Mouse (Mus musculus): Measurements from ENCODE around the gene Ttc41. TPM values are rescaled to one million over a fixed set of nuclear protein-coding genes. Genes with fewer than 3 reads are reported as not detected.

The Ttc41 gene
- polyA plus RNA-seq, 1 experiment from 2014 or later, result 0.35 TPM

DNA sequence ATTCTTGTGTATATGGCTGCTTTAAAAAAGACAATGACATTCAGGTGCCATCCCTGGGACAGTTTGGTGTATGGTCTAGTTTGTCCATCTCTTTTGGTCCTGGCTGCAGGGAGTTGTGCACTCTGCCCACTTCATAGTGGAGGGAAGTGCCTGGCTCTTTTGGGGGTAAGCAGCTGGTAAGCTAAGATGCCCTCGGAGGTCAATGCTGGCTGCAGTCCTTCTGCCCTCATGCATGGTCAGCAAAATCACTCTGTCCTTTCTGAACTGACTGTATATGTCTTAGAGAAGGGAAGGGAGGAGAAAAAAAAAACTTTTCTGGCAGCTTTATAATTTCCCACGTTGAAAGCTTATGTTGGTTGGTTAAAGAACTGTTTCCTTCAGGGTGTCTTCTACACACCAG is 79.8 kb downstream of the Ttc41 start:
- H3K36me3 ChIP-seq (replicated peaks; ENCODE audit: insufficient read depth, low read length), result no peaks in the 10 kb centered on the region
- WGBS (ENCODE audit: insufficient replicate concordance), result 63% methylated on average over 2 of the region's 2 CpGs
- DNase-seq, result no peak
- no peak for TF ChIP-seq EP300 (IDR thresholded peaks at IDR 0.05; ENCODE audit: low read depth)
- TF ChIP-seq CTCF (IDR thresholded peaks at IDR 0.05; ENCODE audit: low read depth), result no peak
- no peak overlapping the region for H3K4me3 ChIP-seq (ENCODE audit: low read depth, low read length)
- peaks cover 17% of the 10 kb centered on the region for H3K4me1 ChIP-seq (ENCODE audit: insufficient read depth)
- ATAC-seq, result no peak
- H3K27ac ChIP-seq (ENCODE audit: low read depth), result no peak overlapping the region
- no peaks in the 10 kb centered on the region for H3K9me3 ChIP-seq (ENCODE audit: low read length)
- no peak overlapping the region for H3K9ac ChIP-seq (replicated peaks)
- no peak overlapping the region for H3K4me2 ChIP-seq (ENCODE audit: low read depth, low read length)
- no peaks in the 10 kb centered on the region for H3K27me3 ChIP-seq (ENCODE audit: insufficient read depth, low read length)

DNA sequence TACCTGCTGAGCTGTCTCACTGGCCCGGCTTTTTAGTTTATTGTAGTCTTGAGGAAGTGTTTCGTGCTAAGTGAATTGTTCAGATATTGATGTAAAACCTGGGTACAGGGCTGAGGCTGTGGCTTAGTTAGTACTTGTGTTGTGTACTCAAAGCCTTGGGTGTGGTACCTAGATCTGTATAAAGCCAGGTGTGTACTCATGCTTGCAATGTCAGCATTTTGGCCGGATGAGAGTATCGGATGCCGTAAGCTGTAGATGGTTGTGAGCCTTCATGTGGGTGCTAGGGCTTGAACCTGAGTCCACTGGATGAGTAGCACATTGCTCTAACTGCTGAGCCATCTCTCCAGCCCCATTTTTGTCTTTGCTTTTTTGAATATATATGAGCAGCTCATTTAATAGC is 80.5 kb downstream of the Ttc41 start:
- Histone ChIP-seq H3K36me3 (replicated peaks; ENCODE audit: insufficient read depth, low read length) (no peaks in the 10 kb centered on the region), H3K27ac (ENCODE audit: low read depth) (no peak overlapping the region), H3K4me1 (ENCODE audit: insufficient read depth) (peaks cover 11% of the 10 kb centered on the region), H3K4me2 (ENCODE audit: low read depth, low read length) (no peak overlapping the region), H3K9ac (replicated peaks) (no peak overlapping the region), H3K27me3 (ENCODE audit: insufficient read depth, low read length) (no peaks in the 10 kb centered on the region), H3K9me3 (ENCODE audit: low read length) (no peaks in the 10 kb centered on the region), H3K4me3 (ENCODE audit: low read depth, low read length) (no peak overlapping the region)
- ATAC-seq (no peak), DNase-seq (no peak)
- TF ChIP-seq CTCF (IDR thresholded peaks at IDR 0.05; ENCODE audit: low read depth) (no peak), EP300 (IDR thresholded peaks at IDR 0.05; ENCODE audit: low read depth) (no peak)
- 87% methylated on average over 5 of the region's 5 CpGs for WGBS (ENCODE audit: insufficient replicate concordance)

DNA sequence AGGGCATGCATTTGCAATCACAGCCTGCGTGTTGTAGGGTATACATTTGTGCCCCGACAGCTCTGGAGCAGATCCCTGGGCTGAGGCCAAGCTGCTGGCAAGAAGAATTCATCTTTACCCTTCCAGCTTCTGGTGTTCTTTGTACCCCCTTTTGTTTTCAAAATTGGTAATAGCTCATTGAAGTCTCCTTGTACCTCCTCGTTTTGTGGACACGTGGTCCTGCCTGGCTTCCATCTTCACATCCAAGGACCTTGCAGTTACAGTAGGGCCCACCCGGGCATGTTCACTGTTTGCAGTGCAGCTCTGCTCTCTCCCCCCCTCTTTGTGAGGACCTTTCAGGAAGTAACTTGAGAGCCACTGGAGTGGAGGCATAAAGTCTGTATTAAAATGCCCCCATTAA is 82.6 kb downstream of the Ttc41 start:
- Histone ChIP-seq H3K4me2 (ENCODE audit: low read depth, low read length) (no peak overlapping the region), H3K9me3 (ENCODE audit: low read length) (no peaks in the 10 kb centered on the region), H3K36me3 (replicated peaks; ENCODE audit: insufficient read depth, low read length) (no peaks in the 10 kb centered on the region), H3K4me3 (ENCODE audit: low read depth, low read length) (no peak overlapping the region), H3K4me1 (ENCODE audit: insufficient read depth) (peaks cover 5% of the 10 kb centered on the region; the same call in 1 of the 2 replicates), H3K27me3 (ENCODE audit: insufficient read depth, low read length) (no peaks in the 10 kb centered on the region), H3K9ac (replicated peaks) (no peak overlapping the region), H3K27ac (ENCODE audit: low read depth) (no peak overlapping the region)
- no peak for ATAC-seq
- no peak for DNase-seq
- 74% methylated on average over 5 of the region's 5 CpGs for WGBS (ENCODE audit: insufficient replicate concordance)
- TF ChIP-seq EP300 (IDR thresholded peaks at IDR 0.05; ENCODE audit: low read depth) (no peak), CTCF (IDR thresholded peaks at IDR 0.05; ENCODE audit: low read depth) (no peak)

DNA sequence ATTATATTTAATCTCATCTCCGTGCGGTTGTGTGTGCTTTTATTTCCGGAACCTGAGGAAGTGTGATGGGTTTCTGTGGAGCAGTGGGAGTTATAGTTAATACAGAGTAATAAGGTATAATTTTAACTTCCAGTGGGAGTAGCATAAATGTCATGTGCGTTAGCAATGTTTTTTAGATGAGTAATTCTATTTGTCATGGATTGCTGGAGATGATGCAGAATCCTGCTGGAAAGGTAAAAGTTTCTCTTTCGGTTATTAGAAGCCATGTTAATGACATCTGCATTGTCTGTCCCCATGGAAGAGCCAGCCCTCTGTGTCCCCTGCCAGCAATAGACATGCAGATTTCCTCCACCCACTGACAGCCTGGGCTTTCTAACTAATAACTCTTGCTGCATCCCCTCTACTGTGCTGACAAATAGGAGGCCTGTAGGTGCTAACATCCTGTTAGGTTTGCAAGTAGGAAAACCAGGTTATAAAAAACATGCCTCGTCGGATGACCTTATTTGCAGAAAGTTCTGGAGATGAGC is 83.6 kb downstream of the Ttc41 start:
- no peak overlapping the region for H3K4me3 ChIP-seq (ENCODE audit: low read depth, low read length)
- DNase-seq (no peak), ATAC-seq (no peak)
- no peak overlapping the region for H3K9ac ChIP-seq (replicated peaks)
- no peak for TF ChIP-seq EP300 (IDR thresholded peaks at IDR 0.05; ENCODE audit: low read depth)
- no peak for TF ChIP-seq CTCF (IDR thresholded peaks at IDR 0.05; ENCODE audit: low read depth)
- no peak overlapping the region for H3K27ac ChIP-seq (ENCODE audit: low read depth)
- no peaks in the 10 kb centered on the region for H3K36me3 ChIP-seq (replicated peaks; ENCODE audit: insufficient read depth, low read length)
- H3K4me2 ChIP-seq (ENCODE audit: low read depth, low read length), result no peak overlapping the region
- H3K9me3 ChIP-seq (ENCODE audit: low read length), result no peaks in the 10 kb centered on the region
- H3K27me3 ChIP-seq (ENCODE audit: insufficient read depth, low read length), result no peaks in the 10 kb centered on the region
- peaks cover 3% of the 10 kb centered on the region; the same call in 1 of the 2 replicates for H3K4me1 ChIP-seq (ENCODE audit: insufficient read depth)
- WGBS (ENCODE audit: insufficient replicate concordance), result 77% methylated on average over 7 of the region's 7 CpGs

DNA sequence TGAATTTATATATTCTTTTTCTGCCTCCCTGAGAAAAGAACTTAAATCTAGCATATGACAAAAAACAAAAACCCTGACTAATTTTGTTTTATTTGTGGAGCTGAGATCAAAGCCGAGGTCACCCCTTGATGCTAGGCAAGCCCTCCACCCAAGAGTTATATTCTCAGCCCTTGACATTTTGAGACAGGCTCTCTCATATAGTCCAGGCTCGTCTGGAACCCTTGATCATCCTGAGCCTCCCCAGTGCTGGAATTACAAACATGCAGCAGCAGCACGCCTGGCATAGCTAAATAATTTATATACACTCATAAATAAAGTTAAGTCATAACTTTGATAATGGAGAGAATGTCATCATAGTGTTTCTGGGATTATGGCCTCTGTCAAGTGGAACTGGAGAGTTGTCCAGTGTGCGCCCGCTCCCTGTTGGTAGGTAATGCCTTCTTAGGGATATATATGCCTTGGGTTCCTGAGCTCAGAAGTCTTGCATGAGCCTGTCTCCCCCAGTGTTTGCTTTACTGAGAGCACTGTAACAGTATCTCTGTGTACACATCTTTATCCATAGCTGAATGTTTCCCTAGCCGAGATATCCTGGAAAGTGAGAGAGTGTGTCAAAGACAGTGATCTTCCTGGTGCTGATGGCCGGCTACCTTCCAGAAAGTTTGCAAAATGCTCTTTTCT is 86.0 kb downstream of the Ttc41 start:
- TF ChIP-seq EP300 (IDR thresholded peaks at IDR 0.05; ENCODE audit: low read depth), result no peak
- TF ChIP-seq CTCF (IDR thresholded peaks at IDR 0.05; ENCODE audit: low read depth), result no peak
- Histone ChIP-seq H3K4me2 (ENCODE audit: low read depth, low read length) (no peak overlapping the region), H3K36me3 (replicated peaks; ENCODE audit: insufficient read depth, low read length) (no peaks in the 10 kb centered on the region), H3K27me3 (ENCODE audit: insufficient read depth, low read length) (no peaks in the 10 kb centered on the region), H3K4me1 (ENCODE audit: insufficient read depth) (no peaks in the 10 kb centered on the region), H3K4me3 (ENCODE audit: low read depth, low read length) (no peak overlapping the region), H3K9me3 (ENCODE audit: low read length) (no peaks in the 10 kb centered on the region), H3K27ac (ENCODE audit: low read depth) (no peak overlapping the region), H3K9ac (replicated peaks) (no peak overlapping the region)
- no peak for ATAC-seq
- WGBS (ENCODE audit: insufficient replicate concordance), result 75% methylated on average over 7 of the region's 7 CpGs
- no peak for DNase-seq

DNA sequence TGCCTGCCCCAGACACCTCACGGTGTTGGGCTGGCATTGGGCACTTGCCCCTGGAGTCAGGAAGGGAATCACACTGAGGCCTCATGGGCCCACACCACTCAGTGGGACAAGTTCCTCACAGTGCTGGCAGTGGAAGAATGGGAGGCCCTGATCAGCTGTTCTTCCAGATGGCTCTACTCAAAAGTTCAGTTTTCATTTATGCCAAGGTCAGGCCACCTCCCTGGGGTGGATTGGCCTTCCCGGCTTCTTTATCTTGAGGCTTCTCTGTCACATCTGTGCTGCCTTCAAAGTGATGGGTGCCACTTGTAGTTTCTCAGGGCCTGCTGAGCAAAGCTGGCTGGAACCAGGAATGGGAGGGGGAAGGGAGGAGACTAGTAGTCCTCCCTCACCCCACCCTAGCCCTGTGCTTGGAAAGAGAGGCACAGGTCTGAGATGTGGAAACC is 87.9 kb downstream of the Ttc41 start:
- Histone ChIP-seq H3K4me3 (ENCODE audit: low read depth, low read length) (no peak overlapping the region), H3K4me1 (ENCODE audit: insufficient read depth) (no peaks in the 10 kb centered on the region), H3K27ac (ENCODE audit: low read depth) (no peak overlapping the region), H3K4me2 (ENCODE audit: low read depth, low read length) (no peak overlapping the region), H3K9me3 (ENCODE audit: low read length) (no peaks in the 10 kb centered on the region), H3K9ac (replicated peaks) (no peak overlapping the region), H3K27me3 (ENCODE audit: insufficient read depth, low read length) (no peaks in the 10 kb centered on the region), H3K36me3 (replicated peaks; ENCODE audit: insufficient read depth, low read length) (no peaks in the 10 kb centered on the region)
- 78% methylated on average over 2 of the region's 2 CpGs for WGBS (ENCODE audit: insufficient replicate concordance)
- ATAC-seq (no peak), DNase-seq (no peak)
- TF ChIP-seq EP300 (IDR thresholded peaks at IDR 0.05; ENCODE audit: low read depth) (no peak), CTCF (IDR thresholded peaks at IDR 0.05; ENCODE audit: low read depth) (no peak)

Data from liver, postnatal 0 days (tissue).